Mouse (Mus musculus) limb, embryonic 12.5 days (tissue): ENCODE measurements around the gene Olfr805. TPM values are rescaled to one million over a fixed set of nuclear protein-coding genes. Genes with fewer than 3 reads are reported as not detected.

ENCODE experiments used
- microRNA-seq: library from miRNA; unstranded; fragments of <30 nt; microRNA quantifications from one replicate; pipeline ENCODE4, GENCODE M21; 2017
- polyA plus RNA-seq: library from polyadenylated mRNA; unstranded; fragments of >200 nt; fragmentation: Nextera tagmentation; extraction: Ambion mirVana; gene quantifications from 2 replicates; pipeline ENCODE4 v1.2.1, GENCODE M21; 2016

Gene Olfr805
- polyA plus RNA-seq, 1 experiment from 2014 or later = not detected

Small RNA genes within 50 kb of the gene (microRNA-seq; reads per million reads assigned to microRNA genes)
- gene Gm24485 = not detected

Other genes starting within 250 kb of the Olfr805 start
- not detected in 2 replicates for gene Olfr789, start 244.6 kb downstream of the Olfr805 start, polyA plus RNA-seq
- not detected in 2 replicates for gene Olfr790, start 230.9 kb downstream of the Olfr805 start, polyA plus RNA-seq
- gene Olfr791, start 207.6 kb downstream of the Olfr805 start, polyA plus RNA-seq = not detected in 2 replicates
- gene Olfr792, start 190.2 kb downstream of the Olfr805 start, polyA plus RNA-seq = not detected in 2 replicates
- not detected in 2 replicates for gene Olfr794, start 161.7 kb downstream of the Olfr805 start, polyA plus RNA-seq
- gene Olfr796, start 116.8 kb downstream of the Olfr805 start, polyA plus RNA-seq = not detected in 2 replicates
- gene Olfr798, start 101.4 kb downstream of the Olfr805 start, polyA plus RNA-seq = not detected in 2 replicates
- not detected in 2 replicates for gene Olfr799, start 91.9 kb downstream of the Olfr805 start, polyA plus RNA-seq
- not detected in 2 replicates for gene Olfr800, start 71.7 kb downstream of the Olfr805 start, polyA plus RNA-seq
- gene Olfr801, start 55.5 kb downstream of the Olfr805 start, polyA plus RNA-seq = not detected in 2 replicates
- gene Olfr802, start 41.2 kb downstream of the Olfr805 start, polyA plus RNA-seq = not detected in 2 replicates
- not detected in 2 replicates for gene Olfr803, start 35.1 kb downstream of the Olfr805 start, polyA plus RNA-seq
- not detected in 2 replicates for gene Olfr804, start 26.2 kb downstream of the Olfr805 start, polyA plus RNA-seq
- gene Olfr806, start 12.5 kb upstream of the Olfr805 start, polyA plus RNA-seq = not detected in 2 replicates
- gene Olfr807, start 28.4 kb upstream of the Olfr805 start, polyA plus RNA-seq = not detected in 2 replicates
- gene Olfr808, start 36.1 kb upstream of the Olfr805 start, polyA plus RNA-seq = not detected in 2 replicates
- not detected in 2 replicates for gene Olfr809, start 45.3 kb upstream of the Olfr805 start, polyA plus RNA-seq
- not detected in 2 replicates for gene Olfr810, start 65.5 kb upstream of the Olfr805 start, polyA plus RNA-seq
- not detected in 2 replicates for gene Olfr811, start 75.0 kb upstream of the Olfr805 start, polyA plus RNA-seq
- gene Olfr812, start 116.7 kb upstream of the Olfr805 start, polyA plus RNA-seq = not detected in 2 replicates
- gene Olfr813, start 126.0 kb upstream of the Olfr805 start, polyA plus RNA-seq = not detected in 2 replicates
- gene Olfr814, start 150.5 kb upstream of the Olfr805 start, polyA plus RNA-seq = not detected in 2 replicates
- gene Olfr815, start 176.5 kb upstream of the Olfr805 start, polyA plus RNA-seq = not detected in 2 replicates
- gene Olfr816, start 186.2 kb upstream of the Olfr805 start, polyA plus RNA-seq = not detected in 2 replicates
- not detected in 2 replicates for gene Olfr818, start 219.7 kb upstream of the Olfr805 start, polyA plus RNA-seq
- gene Olfr819, start 237.9 kb upstream of the Olfr805 start, polyA plus RNA-seq = not detected in 2 replicates
- gene Olfr247, start 246.8 kb upstream of the Olfr805 start, polyA plus RNA-seq = not detected in 2 replicates